Mouse (Mus musculus) NIH3T3 (cell line): ENCODE measurements at regions not wholly inside any gene's neighbourhood (a gene's known extent, or its start where the extent isn't known, plus 50 kb on each side); places are given as distances from the start of the nearest gene placed in this dataset.
A peak's percentile ranks its signal among the peaks of the same experiment; 100 is the strongest.

Source experiments
- DNase-seq: peaks from one replicate; pipeline ENCODE4 v3.0.0-alpha.2; 2012; ENCODE audit warnings: low read depth

- no peak for DNase-seq
Measured at GRCm38 (mm10) chr7:89088141-89088540, 315.9 kb downstream of the Tmem135 start.

GRCm38 (mm10) chr7:89086348-89086747, 317.7 kb downstream of the Tmem135 start:
- DNase-seq, result peak; percentile 69

GRCm38 (mm10) chr7:89073939-89074690, 329.9 kb downstream of the Tmem135 start:
- no peak for DNase-seq

GRCm38 (mm10) chr7:89070030-89070429, 334.0 kb downstream of the Tmem135 start:
- no peak for DNase-seq

GRCm38 (mm10) chr7:89064462-89064861, 339.6 kb downstream of the Tmem135 start:
- no peak for DNase-seq

- peak; percentile 5 for DNase-seq
Measured at GRCm38 (mm10) chr7:89063630-89064029, 340.4 kb downstream of the Tmem135 start.

- no peak for DNase-seq
Measured at GRCm38 (mm10) chr7:89054494-89054893, 349.5 kb downstream of the Tmem135 start.

GRCm38 (mm10) chr7:89051240-89051639, 352.8 kb downstream of the Tmem135 start:
- no peak for DNase-seq

- no peak for DNase-seq
Measured at GRCm38 (mm10) chr7:89046405-89047217, 357.4 kb downstream of the Tmem135 start.

GRCm38 (mm10) chr7:89042977-89043376, 361.0 kb downstream of the Tmem135 start:
- peak; percentile 21 for DNase-seq

- no peak for DNase-seq
Measured at GRCm38 (mm10) chr7:89041287-89041686, 362.7 kb downstream of the Tmem135 start.

GRCm38 (mm10) chr7:89040139-89040538, 363.9 kb downstream of the Tmem135 start:
- DNase-seq, result no peak

GRCm38 (mm10) chr7:89035138-89035996, 368.7 kb downstream of the Tmem135 start:
- no peak for DNase-seq

- DNase-seq, result no peak
Measured at GRCm38 (mm10) chr7:89023230-89024030, 380.6 kb downstream of the Tmem135 start.

GRCm38 (mm10) chr7:88998815-88999392, 405.1 kb downstream of the Tmem135 start:
- DNase-seq, result no peak

GRCm38 (mm10) chr7:88997815-88998477, 406.1 kb downstream of the Tmem135 start:
- no peak for DNase-seq

- no peak for DNase-seq
Measured at GRCm38 (mm10) chr7:88974436-88974835, 429.6 kb downstream of the Tmem135 start.

GRCm38 (mm10) chr7:88960841-88961240, 443.2 kb downstream of the Tmem135 start:
- DNase-seq, result peak; percentile 6

GRCm38 (mm10) chr7:88960190-88960589, 443.8 kb downstream of the Tmem135 start:
- no peak for DNase-seq

GRCm38 (mm10) chr7:88959332-88960124, 444.5 kb downstream of the Tmem135 start:
- DNase-seq, result no peak
